Mouse (Mus musculus): ENCODE results near the gene Myt1l.

Myt1l gene

DNA sequence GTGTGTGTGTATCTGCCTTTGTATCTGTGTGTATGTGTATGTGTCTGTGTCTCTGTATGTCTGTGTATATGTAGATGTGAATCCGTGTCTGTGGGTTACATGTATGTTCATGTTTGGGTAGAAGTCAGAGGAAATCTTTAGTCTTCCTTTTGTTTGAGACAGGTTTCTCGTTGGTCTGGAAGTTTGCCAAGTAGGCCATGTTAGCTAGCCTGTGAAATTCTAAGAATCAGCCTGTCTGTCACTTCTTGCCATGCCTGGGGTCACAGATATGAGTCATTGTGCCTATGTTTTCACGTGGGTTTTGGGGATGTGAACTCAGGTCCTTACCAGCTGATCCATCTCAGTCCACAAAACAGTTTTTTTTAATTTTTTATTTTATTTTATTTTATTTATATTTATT is 128.9 kb downstream of the Myt1l start:
- peak; percentile 72 to 74 for DNase-seq

DNA sequence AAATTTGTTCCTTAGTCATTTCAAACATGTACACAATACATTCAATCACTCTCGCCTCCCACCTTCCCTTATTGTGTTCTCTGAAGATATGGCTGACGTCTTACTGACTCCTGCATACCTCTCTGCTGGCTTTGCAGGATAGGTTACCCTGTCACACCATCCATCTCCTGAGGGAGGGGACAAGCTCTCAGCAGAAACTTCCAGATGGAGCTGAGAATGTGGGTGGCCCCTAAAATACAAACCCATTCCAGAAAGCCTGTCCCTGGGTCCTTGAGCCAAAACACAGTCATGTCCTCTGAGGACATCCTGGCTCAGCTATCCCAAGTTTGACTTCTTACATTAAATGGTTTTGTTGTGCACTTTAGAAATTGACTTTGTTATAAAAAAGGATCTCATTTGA is 129.7 kb downstream of the Myt1l start:
- DNase-seq, result no peak

DNA sequence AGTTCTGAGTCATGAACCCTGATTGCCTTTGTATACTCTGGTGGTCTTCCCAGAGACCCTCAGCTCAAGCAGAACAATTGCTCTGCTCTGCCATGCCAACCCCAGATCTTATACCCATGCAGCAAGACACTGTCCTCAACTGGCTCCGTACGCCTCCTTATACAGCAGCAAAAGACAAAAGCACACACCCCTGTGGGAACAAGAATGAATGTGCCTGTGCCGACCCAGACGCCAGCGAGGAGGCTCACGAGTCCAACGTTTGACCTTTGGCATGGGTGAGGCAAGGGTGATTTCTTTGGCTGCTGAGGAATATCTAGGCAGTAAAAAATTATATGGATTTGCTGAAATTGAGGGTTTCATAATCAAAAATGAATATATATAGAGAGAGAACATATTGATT is 143.8 kb downstream of the Myt1l start:
- DNase-seq, result no peak

DNA sequence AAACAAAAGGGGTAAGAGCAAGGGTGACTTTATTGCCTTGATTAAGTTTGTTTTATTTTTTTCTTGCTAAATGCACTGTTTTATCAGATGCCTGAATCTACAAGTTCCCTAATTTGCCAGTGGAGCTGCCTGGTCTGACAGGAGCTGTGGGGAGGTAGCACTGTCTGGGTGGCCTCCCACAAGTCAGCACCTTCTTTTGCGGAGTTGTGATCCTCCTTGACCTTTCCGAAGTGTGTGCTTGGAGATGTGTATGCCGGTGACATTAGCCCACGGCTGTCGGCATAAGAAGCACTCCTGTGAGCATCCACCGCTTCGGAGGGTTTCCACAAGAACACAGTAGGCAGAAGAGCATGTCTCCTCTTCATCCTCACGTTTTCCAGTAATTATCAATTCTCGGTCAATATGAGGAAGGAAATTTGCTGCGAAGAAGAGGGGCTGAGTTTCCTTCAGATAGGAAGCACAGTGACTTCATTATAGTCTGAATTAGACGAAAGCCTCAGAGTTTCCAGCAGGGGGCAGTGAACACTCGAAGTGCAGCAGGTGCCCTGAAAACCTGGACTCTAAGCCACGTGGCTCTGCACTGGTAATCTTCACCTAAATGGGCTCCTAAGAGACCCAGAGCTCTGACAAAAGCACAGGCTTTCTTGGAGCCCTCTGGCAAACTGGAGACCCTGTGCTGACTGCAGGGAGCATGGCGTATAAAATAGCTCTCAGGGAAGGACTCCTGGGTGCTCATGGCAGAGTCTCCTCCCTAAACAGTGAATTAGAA is 147.6 kb downstream of the Myt1l start:
- peak; percentile 86 to 87 for DNase-seq

DNA sequence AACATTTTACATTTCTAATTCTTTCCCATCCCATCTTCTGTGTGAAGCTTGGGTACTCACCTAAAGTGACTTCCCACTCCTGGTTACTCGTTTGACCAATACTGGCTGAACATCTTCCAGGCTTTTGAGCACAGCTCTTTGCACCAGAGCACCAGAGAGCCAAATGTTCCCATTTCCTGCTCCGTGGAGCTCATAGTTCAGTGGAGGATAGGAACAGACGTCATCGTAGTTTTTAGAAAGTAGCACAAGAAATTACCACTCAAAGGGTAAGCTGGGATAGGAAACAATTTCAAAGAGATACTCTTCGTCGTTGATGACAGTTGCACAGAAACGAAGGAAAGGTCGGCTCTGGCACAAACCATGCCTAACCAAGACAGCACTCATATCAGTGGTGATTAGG is 154.2 kb downstream of the Myt1l start:
- no peak for DNase-seq

DNA sequence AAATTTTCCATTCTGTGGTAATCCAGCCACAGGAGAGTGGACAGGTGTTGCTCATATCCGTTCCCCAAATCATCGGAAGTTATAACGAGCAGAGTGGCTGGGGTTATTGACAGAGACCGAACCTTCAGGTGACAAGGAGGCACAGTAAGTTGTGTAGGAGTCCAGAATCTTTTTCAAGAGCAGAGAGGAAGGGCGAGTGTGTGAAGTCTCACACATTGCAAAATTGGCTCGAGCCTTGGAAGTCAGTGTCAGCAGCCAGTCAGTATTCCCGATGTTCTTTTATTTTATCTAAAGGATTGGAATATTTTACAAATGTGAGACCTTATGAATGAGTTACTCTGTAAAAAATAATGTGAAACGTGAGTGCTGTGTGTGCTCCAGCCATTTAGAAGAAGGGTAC is 154.8 kb downstream of the Myt1l start:
- DNase-seq, result no peak

DNA sequence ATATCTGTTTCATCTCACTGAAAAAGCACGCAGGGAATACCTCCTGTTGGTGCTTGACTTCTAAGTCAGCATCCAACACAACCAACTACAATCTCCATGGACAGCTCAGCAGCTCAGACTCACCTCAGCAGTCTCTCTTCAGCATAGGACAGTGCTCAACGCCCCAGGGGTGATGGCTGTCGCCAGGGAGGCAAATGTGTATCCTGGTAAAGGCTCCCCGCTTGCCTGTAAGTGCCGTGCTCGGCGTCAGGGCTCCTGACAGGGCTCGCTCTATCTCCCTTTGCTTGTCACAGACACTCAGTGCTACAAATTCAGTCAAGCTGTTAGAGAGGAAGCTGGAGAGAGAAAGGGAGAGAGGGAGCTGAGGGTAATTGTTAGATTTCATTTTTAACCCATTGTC is 158.1 kb downstream of the Myt1l start:
- DNase-seq, result no peak

DNA sequence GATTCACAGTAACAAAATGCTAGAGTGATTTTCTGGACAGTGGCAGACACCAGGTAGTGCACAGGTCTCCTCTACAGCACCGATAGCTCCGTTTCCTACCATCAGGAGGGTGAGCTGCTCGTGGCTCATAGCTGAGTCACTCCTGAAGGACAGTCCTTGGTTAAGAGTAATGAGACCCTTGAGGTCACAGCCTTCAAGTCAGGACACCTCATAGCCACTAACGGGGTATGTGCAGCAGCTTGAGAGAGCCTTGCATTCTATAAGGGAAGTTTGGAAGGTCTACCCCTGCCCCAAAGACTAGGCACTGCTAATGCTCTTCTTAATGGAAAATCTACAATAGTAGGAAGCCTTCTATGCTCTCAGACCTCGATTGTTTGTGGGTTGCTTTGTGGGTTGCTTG is 163.4 kb downstream of the Myt1l start:
- no peak for DNase-seq

DNA sequence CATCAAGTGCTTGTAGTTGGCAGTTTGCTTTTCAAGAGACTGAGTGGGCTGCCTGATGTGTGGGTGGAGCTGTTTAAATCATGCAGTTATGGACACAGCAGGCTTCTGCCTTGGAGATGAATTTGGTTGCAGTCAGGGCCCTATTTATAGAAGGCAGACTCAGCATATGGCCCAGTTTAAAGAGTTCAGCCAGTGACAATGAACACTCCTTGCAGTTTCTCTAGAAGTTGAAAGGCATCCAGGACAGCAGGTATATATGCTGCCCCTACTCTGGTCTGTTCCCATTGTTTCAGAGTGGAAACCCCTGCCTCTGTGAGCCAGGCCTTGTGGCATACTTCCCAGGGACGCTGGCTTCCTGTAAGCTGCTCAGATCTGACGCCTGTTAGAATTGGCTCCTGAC is 167.0 kb downstream of the Myt1l start:
- peak; percentile 36 to 57 for DNase-seq

DNA sequence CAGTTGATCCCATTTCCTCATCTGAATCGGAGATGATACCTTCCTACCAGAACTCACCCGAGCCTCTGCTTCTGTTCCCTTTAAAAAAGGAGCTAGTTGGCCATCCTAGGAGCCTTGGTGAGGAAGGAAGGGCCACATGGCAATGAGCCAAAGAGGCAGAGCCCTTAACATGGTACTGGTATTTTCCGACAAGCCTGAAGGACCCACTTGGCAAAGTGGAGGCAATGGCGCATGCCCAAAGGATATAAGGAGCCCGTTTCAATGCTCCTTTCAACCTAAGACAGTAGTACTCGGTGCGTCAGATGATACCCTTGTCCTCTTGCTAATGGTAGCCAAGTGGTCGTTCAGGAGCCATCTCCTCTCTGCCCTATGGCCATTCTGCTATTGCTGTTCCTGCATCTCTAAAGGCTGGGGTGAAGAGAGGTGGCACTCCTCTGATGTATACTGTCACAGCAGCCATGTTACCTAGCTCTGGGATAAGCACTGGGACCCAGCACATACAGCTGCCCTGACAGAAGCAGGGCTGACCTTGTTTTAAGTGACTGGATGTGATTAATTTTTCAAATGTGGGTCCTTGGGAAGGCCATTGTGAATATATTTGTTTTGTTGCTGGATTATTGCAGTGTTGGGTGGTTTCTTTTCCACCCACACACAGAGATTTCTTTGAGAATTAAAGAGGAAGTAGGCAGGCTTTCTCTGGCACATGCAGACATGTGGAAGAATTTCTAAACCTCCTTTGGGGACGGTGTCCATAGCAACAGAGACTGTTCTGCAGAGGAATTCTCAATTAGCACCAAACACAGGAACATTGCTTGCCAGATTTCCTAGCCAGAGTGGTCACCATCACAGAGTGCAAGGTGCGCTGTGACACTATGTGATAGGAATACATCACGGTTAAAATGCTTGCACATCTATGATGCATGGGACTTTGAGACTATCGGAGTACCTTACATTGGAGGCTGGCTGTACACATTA is 169.6 kb downstream of the Myt1l start:
- peak; percentile 49 to 64 for DNase-seq

DNA sequence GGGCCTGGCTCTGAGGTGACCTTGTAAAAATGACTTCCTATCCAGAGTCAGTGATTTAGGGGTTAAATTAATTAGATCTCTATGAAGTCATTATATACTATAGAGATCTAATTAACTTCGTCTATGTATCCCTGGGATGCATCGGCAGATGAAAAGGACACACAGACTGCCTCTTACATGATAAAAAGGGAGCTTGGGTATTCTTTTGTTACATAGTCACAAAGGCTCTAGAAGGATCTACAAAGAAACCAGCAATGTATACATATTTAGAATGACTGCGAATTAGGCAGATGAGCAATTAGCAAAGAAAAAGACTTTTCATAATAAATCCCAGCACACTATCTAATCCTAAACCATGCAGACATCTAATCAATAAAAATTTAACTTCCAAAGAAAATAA is 170.4 kb downstream of the Myt1l start:
- DNase-seq, result no peak

DNA sequence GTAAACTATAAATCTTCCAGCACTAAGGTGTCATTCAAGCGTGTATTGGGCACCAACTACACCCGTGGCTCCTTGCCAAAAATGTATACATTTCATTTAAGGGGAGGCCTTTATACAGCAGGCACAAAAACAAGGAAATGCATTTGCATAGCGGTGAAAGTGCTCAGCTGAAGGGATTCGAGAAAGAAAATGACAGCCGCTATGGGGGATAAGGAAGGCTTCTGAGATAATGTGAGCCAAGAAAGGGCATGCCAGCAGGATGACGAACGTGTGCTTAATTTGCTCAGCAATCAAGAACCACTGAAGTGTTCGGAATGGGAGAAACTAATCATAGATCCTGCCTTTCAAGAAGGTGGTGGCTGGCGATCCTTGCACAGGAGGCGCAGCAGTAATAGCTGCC is 170.8 kb downstream of the Myt1l start:
- DNase-seq, result peak; percentile 60 to 64

DNA sequence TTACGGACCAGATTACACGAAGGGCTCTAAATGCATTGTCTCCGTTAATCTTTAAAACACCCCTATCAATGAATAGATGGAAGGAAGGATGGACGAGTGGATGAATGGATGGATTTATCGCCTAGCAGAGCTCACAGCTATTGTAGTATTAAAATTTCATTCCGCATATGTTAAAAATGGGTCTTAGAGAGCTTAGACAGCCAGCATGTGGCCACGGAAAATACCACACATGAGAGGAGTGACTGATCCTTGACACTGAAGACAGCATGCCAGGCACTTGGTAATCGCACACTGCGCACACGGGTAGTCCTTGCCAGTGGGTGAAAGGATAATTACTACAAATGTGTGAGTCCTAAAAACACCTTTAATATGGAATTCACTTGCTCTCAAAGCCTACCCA is 171.2 kb downstream of the Myt1l start:
- peak in 1 of 2 experiments; percentile 36 for DNase-seq

DNA sequence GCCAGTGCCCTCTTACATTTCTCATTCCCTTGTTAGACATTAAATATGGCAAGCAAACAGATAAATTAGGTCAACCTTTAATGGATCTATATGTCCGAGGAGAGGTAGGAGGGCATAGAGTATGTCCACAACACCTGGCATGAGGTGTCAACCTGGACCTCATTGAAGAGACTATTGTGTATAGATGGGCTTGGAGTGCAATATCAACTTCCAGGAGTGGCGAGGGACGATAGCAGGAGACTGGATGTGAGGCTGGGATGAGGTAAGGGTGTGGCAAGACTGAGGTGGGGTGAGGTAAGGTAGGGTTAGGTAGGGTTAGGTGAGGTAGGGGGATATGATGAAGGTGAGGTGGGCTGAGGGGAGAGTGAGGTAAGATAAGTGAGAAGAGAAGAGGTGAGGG is 171.8 kb downstream of the Myt1l start:
- no peak for DNase-seq

DNA sequence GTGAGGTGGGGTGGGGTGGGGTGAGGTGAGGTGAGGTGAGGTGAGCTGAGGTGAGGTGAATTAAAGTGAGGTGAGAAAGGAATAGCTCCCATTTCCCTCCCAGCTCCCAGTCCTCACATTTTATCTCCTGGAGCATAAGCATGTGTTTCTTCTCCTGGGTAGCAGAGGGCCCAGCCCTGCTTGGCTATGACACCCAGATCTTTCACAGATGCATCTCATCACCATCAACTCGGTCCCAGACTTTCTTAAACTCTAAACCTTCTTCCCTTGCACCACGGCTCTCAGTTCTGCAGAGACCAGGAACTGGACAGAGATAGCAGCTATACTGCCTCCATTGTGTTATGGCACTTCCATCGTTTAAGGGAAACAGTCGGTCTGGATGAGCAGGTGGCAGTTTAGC is 172.9 kb downstream of the Myt1l start:
- DNase-seq, result no peak

DNA sequence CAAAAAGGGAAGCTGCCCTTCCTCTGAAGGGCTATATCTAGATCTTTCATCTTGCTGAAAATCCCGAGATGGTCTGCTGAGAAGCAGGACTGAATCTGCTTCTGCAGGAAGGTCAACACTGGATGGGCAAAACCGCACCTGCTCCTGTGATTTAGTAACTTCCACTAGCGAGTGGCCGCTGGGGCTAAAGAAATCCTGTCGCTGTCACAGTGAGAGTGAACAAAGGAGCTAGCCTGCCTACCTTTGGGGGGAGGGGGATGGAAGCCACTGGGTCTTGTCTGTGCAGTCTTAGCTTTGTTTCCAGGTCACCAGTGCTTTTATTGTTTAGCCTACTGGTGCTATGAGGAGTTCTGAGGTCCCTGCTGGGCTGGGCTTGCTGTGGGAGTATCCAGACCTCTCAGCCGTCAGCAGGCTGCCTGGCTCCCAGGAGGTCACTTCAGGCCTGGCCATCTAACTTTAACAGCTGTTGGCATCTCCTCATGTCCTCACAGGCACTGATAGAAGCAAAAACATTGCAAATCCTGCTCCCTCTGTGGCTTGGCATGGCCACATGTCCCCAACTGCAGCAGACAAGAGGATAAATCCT is 173.6 kb downstream of the Myt1l start:
- DNase-seq, result no peak

DNA sequence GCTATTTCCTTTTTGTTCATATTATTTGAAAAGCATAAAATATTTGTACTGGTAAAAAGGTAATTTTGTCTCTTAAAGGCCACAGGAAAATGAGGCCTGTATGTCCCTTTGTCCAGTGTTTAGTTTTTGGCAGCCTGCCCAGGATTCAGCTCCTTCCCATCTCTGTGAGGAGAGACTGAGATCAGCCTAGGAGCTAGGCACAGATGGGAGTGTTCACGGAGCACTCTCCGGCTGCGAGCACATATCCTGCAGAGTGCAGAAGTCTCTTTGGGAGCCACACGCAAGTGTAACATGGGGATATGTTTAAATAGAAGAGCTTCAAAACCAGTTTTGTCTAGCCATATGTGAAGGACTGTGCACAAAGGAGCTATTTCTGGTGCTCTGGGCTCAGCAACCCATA is 174.4 kb downstream of the Myt1l start:
- peak; percentile 69 to 72 for DNase-seq

DNA sequence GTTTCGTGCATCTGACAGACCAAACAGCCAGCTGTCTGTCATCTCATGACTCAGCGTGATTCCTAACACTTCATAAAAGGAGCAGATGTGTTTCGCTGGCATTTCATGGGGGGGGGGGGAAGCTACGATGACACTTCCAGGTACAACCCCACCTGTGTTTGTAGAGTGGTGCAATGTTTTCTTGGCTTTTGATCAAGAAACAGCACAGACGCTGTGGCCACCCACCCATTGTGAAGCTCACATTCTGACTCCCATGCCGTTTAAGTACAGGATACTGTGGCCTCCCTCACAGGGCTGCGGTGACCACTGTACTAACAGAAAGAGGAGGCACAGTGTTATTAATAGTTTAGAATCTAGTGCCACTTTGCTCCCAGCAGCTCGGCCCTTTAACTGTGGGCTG is 175.4 kb downstream of the Myt1l start:
- DNase-seq, result no peak

DNA sequence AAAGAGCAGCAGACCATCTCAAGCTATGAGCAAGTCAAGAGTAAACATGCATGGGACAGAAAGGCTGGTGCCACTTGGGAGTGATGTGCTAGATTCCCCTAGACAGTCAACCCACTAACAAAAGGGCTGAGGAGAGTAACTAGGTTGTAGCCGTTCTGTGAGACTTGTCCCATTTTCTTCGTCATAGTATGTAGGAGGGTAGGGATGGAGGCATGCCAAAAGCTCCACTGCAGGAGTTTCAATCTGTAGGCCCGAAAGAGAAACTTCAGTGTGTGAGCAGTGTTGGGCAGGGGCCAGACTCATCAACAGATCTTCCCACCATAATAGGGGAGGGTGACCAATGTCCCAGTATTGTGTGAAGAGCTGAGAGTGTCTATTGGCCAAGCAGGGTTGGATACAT is 178.9 kb downstream of the Myt1l start:
- no peak for DNase-seq

DNA sequence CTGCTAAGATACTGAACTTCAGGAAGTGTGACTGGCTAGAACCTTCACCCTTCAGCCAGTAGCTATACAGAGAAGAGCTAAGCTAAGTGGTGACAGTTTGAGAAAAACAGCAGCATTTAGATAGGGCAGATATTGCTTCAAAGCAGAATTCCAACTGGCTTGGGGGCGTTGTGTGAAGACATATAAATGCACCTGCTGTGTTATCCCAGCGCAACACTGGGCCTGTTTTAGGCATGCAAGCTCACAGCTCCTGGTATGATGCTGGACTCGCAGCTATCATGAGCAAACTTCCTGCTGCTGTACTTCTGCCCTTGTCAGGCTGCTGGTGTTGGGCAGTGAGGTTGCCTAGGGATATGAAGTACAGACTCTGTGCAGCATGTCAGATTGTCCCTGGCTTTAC is 180.0 kb downstream of the Myt1l start:
- no peak for DNase-seq

DNA sequence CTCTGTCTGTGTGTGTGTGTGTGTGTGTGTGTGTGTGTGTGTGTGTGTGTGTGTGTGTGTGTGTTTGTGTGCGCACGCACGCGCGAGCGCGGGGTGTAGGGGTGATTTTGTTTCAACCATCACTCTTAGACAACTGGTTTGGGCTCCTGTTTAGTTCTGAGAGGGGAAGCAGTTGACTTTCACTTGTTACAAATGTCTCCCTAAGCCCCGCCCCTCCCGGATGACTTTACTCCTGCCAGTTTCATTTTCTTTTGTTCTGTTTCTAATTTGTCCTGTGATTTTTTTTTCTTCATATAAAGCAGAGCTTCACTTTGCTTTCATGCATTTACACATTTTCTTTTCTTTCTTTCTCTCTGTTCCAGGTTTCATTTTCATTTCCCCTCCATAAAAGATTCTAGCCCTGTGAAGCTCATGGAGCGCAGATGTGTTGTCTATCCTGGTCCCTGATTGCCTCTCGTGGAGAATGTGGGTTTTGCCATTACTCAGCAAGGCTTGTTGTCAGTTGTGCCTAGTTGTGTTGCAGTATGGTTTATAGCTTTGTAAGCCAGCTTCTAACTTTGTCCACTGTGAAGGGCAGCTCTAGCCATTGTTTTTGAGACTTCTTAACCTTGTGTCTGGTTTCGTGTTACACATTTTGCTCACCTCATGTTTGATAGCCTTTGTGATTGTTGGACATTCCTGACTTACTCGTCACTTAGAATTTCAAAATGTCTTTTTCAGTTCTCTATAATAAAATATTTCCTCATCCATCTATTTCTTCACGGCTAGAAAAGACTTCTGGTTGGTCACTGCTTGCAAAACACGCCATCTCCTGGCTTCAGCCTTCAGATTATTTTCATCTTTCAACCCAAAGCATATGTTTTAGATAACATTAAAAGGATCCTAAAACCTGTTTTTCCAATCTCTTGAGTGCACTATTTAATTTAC is 184.9 kb downstream of the Myt1l start:
- DNase-seq, result no peak

DNA sequence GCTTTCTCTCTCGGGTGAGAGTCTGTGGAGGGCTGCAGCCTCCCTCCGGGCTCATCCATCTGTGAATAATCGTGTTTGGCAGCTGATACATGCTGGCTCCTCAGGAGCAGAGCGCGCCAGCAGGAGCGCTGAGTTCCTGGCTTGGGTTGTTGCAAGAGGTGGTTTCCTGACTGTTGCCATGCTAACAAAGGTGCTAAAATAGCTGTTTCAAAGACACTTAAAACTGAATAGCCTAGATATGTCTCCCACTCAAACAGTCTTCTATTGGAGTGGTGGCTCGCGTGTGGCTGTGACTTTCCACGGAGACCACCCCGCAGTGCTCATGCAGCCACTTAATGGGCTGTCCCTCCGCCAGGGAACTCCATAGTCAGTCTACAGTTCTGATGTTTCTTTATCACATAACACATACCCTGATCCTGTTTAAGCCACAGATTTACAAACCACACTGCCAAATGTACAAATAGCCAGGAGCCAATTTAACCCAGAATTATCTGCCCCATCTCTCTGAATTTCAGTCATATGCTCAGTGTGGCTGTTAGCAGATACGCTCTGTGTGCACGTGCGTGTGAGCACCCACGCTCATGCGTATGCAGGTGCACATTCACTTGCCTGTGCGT is 195.6 kb downstream of the Myt1l start:
- DNase-seq, result peak; percentile 94

Measured in cerebellum, postnatal 14 days (tissue).